Mouse (Mus musculus) mouse embryonic stem cell (cell line): Measurements from ENCODE around the gene Adgrg1.

Experiments used
- in situ Hi-C, 2 experiments: fragments of 300-500 bp; cut with MboI; formaldehyde crosslinking; loops; 1 replicate in 1 of 2; 3 replicates in 1 of 2; pipeline ENCODE4 v1.14.3; 2019 to 2020; ENCODE audit warnings: low sequenced_read_pairs in 2 of 2, low pct_unique_long_range_greater_than_20kb in 1 of 2, mixed read lengths in 1 of 2; ENCODE audit not compliant: unreplicated experiment in 1 of 2

Adgrg1 gene

GRCm38 (mm10) chr8:95017969-95018635 is 43.6 kb downstream of the Adgrg1 start:
- in situ Hi-C loops = no loop called here

GRCm38 (mm10) chr8:95020293-95020777 is 45.8 kb downstream of the Adgrg1 start:
- in situ Hi-C loops = loop anchor here in 1 of 2 experiments (10.0 kb wide), 1 partner anchor 184 kb away; the partner anchor contains the start of gene Kifc3

- in situ Hi-C loops = loop anchor here in 1 of 2 experiments (10.0 kb wide), 1 partner anchor 184 kb away; the partner anchor contains the start of gene Kifc3
Measured at GRCm38 (mm10) chr8:95020821-95021220, 46.3 kb downstream of the Adgrg1 start.

GRCm38 (mm10) chr8:95023201-95023600 is 48.6 kb downstream of the Adgrg1 start:
- in situ Hi-C loops = loop anchor here in 1 of 2 experiments (10.0 kb wide), 1 partner anchor 182 kb away; the partner anchor contains the start of gene Kifc3

DNA sequence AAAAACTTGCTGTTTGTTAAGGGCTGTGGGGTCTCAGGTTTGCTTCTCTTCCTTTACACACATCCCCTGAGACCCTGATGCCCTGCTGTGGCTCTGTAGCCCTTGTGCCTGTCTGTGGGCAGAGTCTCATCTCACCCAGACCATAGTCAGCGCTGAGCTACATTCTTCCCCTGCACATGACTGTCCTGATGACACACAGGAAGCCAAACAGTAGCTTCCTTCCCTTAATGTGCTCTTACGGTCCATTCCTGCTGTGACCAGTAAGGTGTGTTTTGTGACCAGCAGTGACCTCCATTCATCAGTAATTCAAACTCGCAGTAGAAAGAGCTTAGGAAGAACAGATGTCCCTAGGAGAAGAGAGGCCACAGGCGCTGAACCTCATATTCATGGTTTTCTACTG is 49.8 kb downstream of the Adgrg1 start:
- in situ Hi-C loops = loop anchor here in 1 of 2 experiments (10.0 kb wide), 1 partner anchor 180 kb away; the partner anchor contains the start of gene Kifc3

DNA sequence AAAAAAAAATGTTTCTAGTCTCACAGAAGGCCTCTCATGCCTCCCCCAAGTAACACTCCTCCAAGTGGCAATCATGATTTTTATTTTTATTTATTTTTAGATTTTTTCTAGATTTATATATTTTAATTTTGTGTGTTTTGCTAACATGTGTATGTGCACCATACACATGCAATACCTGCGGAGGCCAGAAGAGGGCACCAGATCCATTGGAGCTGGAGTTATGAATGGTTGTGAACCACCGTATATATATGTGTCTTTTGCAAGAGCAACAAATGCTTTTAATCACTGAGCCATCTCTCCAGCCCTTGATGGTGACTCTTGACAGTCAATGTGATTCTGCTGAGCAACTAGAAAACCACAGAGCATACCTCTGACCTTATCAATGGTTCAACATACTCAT is 50.9 kb downstream of the Adgrg1 start:
- in situ Hi-C loops = loop anchor here in 1 of 2 experiments (10.0 kb wide), 1 partner anchor 179 kb away; the partner anchor contains the start of gene Kifc3

DNA sequence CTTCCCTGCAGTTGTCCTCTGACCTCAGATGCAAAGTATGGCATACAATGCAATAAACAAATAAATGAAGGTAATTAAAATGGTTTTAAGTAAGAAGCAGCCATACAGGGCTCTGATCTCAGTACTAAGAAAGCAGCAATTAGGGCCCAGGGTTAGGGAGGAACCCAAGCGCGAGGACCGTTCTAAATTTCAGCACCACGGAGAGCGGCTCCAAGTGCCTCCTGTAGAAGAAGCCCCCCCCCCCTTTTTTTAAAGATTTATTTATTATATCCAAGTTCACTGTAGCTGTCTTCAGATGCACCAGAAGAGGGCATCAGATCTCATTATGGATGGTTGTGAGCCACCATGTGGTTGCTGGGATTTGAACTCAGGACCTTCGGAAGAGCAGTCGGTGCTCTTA is 53.8 kb downstream of the Adgrg1 start:
- in situ Hi-C loops = loop anchor here in 1 of 2 experiments (10.0 kb wide), 1 partner anchor 176 kb away; the partner anchor contains the start of gene Kifc3

DNA sequence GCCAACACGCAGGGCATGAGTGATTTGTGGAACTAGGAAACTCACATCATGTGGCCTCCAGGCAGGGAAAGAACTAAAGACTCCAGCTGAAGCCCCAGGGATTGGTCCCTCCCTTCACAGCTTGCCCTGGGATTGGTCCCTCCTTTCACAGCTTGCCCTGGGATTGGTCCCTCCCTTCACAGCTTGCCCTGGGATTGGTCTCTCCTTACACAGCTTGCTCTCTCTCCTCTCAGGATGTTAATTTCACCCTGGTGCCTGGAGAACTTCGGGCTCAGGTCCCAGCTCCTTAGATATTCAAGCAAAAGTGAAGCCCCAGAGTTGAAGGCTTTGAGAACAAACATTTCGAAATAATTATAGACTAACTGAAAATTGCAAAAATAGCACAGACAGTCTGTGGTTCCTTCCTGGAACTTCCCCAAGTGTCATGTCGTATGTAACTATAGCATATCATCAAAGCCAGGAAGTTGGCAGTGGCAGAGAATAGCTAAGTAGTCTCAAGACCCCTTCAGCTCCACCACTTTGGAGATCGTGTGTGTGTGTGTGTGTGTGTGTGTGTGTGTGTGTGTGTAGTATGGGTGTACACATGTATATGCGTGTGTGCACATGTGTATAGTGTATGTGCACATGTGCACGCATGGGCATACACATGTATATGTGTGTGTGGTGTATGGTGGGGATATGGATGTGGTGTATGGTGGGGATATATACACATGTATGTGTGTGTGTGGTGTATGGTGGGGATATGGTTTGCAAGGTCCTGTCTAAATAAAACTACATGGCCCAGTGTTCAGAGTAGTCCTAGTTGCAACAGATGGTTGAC is 62.8 kb downstream of the Adgrg1 start:
- in situ Hi-C loops = no loop called here

DNA sequence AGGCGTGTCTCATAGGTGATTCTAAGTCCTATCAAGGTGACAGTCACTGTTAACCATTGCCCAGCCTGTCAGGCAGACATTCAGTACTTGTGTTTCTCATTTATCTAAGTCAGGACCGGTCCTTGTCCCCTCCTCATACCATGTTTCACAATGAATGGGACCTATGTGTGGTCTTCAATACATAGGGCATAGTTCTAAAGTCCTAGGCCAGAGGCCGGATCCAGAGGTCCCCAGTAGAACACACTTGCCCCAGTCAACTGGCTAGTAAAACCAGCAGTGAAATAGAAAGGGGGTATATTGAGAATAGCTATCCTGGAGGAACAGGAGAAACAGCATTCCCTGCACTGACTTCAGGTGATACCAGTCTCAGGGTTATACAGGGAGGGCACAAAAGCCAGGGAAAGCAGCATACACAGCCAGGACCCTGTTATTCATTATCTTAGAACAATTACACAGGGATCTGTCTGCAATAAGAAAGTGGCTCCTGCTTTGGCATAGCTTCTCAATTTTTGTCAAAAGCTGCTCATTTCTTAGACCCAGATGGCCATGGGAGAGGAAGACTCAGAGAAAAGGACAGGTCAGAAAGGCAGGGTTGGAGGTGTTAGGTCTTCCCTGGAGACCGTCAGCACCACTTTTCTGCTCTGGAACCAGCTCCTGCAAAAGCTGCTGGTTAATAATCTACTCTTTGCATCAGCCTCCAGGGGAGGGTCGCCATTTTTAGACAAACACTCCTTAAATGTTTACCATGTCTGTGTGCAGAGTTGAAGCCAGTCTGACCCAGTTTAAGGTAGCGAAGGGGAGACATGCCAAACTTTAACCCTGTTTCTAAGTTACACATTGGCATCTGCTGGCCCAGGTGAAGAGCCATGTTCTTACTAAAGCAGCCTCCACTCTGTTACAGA is 67.6 kb downstream of the Adgrg1 start:
- in situ Hi-C loops = no loop called here

GRCm38 (mm10) chr8:95044811-95045210 is 70.3 kb downstream of the Adgrg1 start:
- in situ Hi-C loops = no loop called here

DNA sequence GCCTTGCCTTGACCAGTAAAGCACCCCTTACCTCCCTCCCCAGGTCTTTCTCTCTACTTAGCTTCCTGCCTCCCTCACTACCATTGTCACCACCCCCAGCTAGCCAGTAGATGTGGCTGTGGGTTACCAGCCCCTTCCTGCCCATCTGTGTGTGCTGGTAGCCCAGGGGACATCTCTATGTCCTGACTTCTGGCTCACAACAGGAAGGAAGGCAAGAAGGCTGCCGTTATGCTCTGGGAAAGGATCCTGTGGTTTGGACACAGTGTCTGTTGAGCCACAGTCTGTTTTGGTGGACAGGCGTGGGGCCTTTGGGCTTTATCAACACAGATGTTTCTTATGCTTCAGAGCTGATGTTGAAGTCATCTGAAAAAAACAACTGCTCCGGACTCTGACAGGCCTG is 72.4 kb downstream of the Adgrg1 start:
- in situ Hi-C loops = no loop called here

DNA sequence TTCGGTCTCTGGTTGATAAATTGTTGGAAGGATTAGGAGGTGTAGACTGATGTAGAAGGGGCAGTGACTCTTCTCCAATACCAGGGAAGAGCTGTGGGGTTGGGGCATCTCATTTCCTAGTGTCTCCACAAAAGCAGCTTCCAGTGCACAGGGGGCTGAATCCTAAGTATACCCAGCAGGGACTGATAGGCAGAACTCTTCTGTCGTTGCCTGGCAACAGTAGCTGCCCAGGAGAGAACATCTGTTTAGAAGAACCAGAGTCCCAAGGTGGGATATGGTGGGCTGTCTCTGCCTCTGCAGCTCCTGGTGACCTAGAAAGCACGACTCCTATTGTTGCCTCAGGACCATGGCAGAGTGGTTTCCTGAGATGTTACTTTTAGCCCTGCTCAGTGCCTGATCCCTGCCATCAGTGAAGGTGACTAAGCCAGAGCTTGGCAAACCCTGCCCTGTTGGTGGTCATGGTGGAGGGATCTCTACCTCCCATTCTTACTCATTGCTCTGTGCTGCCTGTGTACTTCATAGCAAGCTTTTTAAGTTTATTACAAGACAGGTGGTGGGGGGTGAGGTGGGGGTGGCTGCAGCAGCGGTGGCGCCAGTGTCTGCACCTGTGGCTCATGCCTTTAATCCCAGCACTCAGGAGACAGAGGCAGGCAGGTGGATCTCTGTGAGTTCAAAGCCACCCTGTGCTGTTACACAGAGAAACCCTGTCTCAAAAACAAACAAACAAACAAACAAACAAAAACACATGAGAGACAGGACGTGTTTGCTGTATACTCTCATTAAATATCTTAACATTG is 73.5 kb downstream of the Adgrg1 start:
- in situ Hi-C loops = no loop called here

- in situ Hi-C loops = no loop called here
Measured at GRCm38 (mm10) chr8:95049636-95050035, 75.1 kb downstream of the Adgrg1 start.

GRCm38 (mm10) chr8:95054438-95054837 is 79.9 kb downstream of the Adgrg1 start:
- in situ Hi-C loops = no loop called here

DNA sequence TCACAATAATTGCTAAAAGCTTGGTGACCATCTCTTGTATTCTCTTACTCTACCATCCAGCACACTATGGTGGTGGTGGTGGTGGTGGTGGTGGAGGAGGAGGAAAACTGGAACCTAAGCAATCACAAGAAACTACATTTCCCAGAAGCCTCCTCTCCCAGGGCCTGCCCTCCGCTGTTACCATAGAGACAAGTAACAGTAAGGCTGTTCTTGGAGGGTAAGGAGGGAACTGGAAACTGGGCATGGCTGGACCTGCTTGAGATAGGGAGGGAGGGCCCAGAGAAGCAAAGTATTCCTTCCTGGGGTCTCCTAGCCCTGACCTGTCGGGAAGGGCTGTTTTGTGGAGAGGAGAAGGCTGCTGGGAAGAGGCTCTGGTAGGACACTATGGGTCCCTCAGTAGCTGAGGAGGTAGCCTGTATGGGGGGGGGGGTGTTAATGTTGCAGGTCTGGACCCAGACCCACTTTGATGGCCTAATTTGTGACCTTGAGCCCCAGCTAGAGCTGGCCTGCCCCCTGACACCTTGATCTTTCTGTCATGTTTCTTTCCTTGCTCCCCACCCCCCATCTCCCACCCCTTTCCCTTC is 80.5 kb downstream of the Adgrg1 start, which contains the start of gene Drc7:
Drc7 (plus strand) TSS at position 177 of the 584 bp plus-strand sequence.
- in situ Hi-C loops = no loop called here

DNA sequence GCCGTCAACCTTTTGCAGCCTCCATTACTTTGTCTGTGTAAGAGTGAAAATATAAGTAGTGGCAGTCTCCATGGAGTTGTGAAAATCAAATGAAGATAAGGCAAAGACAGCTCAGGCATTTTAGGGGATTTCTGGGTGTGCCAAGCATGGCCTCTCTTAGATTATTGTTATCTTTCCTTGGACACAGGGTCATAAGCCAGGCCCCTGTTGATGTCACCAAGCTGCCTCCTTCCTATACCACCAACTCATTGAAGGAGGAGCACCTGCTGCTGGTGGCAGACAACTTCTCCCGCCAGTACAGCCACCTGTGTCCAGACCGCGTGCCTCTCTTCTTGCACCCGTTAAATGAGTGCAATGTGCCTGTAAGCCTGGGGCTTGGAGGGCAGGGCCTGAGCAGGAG is 81.9 kb downstream of the Adgrg1 start:
- in situ Hi-C loops = no loop called here

- in situ Hi-C loops = no loop called here
Measured at GRCm38 (mm10) chr8:95058661-95059060, 84.1 kb downstream of the Adgrg1 start.
